Mouse (Mus musculus): ENCODE results near the gene Supt6. TPM values are rescaled to one million over a fixed set of nuclear protein-coding genes. Genes with fewer than 3 reads are reported as not detected.
A peak's percentile ranks its signal among the peaks of the same experiment; 100 is the strongest.
"Not testable (repeated sequence)": the region's sequence is repeated elsewhere in the genome, so short reads cannot be mapped to it uniquely, and the experiment has no call there.

The Supt6 gene
- 29.9 and 30.1 TPM in 2 replicates for polyA plus RNA-seq (2015; fragmentation: Nextera tagmentation; extraction: Ambion mirVana)

GRCm38 (mm10) chr11:78245627-78246317, at the start of gene Supt6, which contains the start of gene Sdf2:
TSS of gene Supt6 (minus strand) at chr11:78245987.
TSS of gene Sdf2 (plus strand) at chr11:78245746.
- WGBS = under 1% methylated on average over 50 of the region's 50 CpGs
- no peaks in the 10 kb centered on the region for H3K9me3 ChIP-seq
- H3K4me3 ChIP-seq = peak within 1 kb of the TSS; percentile 71
- H3K36me3 ChIP-seq = peaks cover 13% of the 10 kb centered on the region
- peaks cover 64% of the 10 kb centered on the region for H3K4me1 ChIP-seq (replicated peaks)
- H3K27me3 ChIP-seq = no peaks in the 10 kb centered on the region
- ATAC-seq (ENCODE audit: low FRiP score) = peak; percentile 96
- H3K27ac ChIP-seq = peak within 1 kb of the TSS; percentile 96
- peak within 1 kb of the TSS; percentile 94 for H3K9ac ChIP-seq
- H3K4me2 ChIP-seq = peak within 1 kb of the TSS; percentile 91

- ATAC-seq (ENCODE audit: low FRiP score) = no peak
- Histone ChIP-seq H3K4me3 (no peak overlapping the region), H3K4me1 (replicated peaks) (no peaks in the 10 kb centered on the region), H3K9ac (no peak overlapping the region), H3K27ac (no peak overlapping the region), H3K9me3 (no peaks in the 10 kb centered on the region), H3K36me3 (peaks cover 49% of the 10 kb centered on the region), H3K4me2 (no peak overlapping the region), H3K27me3 (no peaks in the 10 kb centered on the region)
- 97% methylated on average over 6 of the region's 6 CpGs for WGBS
Measured at GRCm38 (mm10) chr11:78294585-78294984, 48.8 kb upstream of the Supt6 start.

GRCm38 (mm10) chr11:78290654-78291053, 44.9 kb upstream of the Supt6 start, which contains the start of gene BC030499:
TSS of gene BC030499 (plus strand) at chr11:78290841.
- no peaks in the 10 kb centered on the region for H3K27me3 ChIP-seq
- no peak for ATAC-seq (ENCODE audit: low FRiP score)
- peaks cover 81% of the 10 kb centered on the region for H3K36me3 ChIP-seq
- 93% methylated on average over 4 of the region's 4 CpGs for WGBS
- H3K4me3 ChIP-seq = no peak within 1 kb of the TSS
- no peak within 1 kb of the TSS for H3K9ac ChIP-seq
- no peaks in the 10 kb centered on the region for H3K9me3 ChIP-seq
- H3K27ac ChIP-seq = no peak within 1 kb of the TSS
- H3K4me1 ChIP-seq (replicated peaks) = no peaks in the 10 kb centered on the region
- no peak within 1 kb of the TSS for H3K4me2 ChIP-seq

- Histone ChIP-seq H3K9ac (no peak overlapping the region), H3K27ac (no peak overlapping the region), H3K4me1 (replicated peaks) (no peaks in the 10 kb centered on the region), H3K36me3 (peaks cover 88% of the 10 kb centered on the region), H3K4me3 (no peak overlapping the region), H3K4me2 (no peak overlapping the region), H3K27me3 (no peaks in the 10 kb centered on the region), H3K9me3 (no peaks in the 10 kb centered on the region)
- WGBS = 93% methylated on average over 7 of the region's 7 CpGs
- ATAC-seq (ENCODE audit: low FRiP score) = no peak
Measured at GRCm38 (mm10) chr11:78289146-78289763, 43.5 kb upstream of the Supt6 start.

- no peak for ATAC-seq (ENCODE audit: low FRiP score)
- no peaks in the 10 kb centered on the region for H3K27me3 ChIP-seq
- no peak overlapping the region for H3K27ac ChIP-seq
- WGBS = 89% methylated on average over 4 of the region's 4 CpGs
- no peak overlapping the region for H3K4me3 ChIP-seq
- H3K9ac ChIP-seq = no peak overlapping the region
- H3K36me3 ChIP-seq = peaks cover 98% of the 10 kb centered on the region
- no peak overlapping the region for H3K4me2 ChIP-seq
- H3K4me1 ChIP-seq (replicated peaks) = no peaks in the 10 kb centered on the region
- no peaks in the 10 kb centered on the region for H3K9me3 ChIP-seq
Measured at GRCm38 (mm10) chr11:78279586-78279985, 33.8 kb upstream of the Supt6 start.

GRCm38 (mm10) chr11:78278853-78279252, 33.1 kb upstream of the Supt6 start:
- no peak overlapping the region for H3K4me3 ChIP-seq
- no peak overlapping the region for H3K4me2 ChIP-seq
- no peak overlapping the region for H3K9ac ChIP-seq
- H3K4me1 ChIP-seq (replicated peaks) = no peaks in the 10 kb centered on the region
- no peak overlapping the region for H3K27ac ChIP-seq
- H3K27me3 ChIP-seq = no peaks in the 10 kb centered on the region
- no peak for ATAC-seq (ENCODE audit: low FRiP score)
- 91% methylated on average over 7 of the region's 7 CpGs for WGBS
- no peaks in the 10 kb centered on the region for H3K9me3 ChIP-seq
- H3K36me3 ChIP-seq = peaks cover 98% of the 10 kb centered on the region

GRCm38 (mm10) chr11:78276169-78276568, 30.4 kb upstream of the Supt6 start:
- H3K9me3 ChIP-seq; H3K9ac ChIP-seq; H3K4me3 ChIP-seq; ATAC-seq (ENCODE audit: low FRiP score); H3K27ac ChIP-seq; H3K4me2 ChIP-seq; H3K4me1 ChIP-seq (replicated peaks); H3K27me3 ChIP-seq: not testable (repeated sequence)
- 92% methylated on average over 4 of the region's 4 CpGs for WGBS
- peaks cover 98% of the 10 kb centered on the region for H3K36me3 ChIP-seq

GRCm38 (mm10) chr11:78275596-78275995, 29.8 kb upstream of the Supt6 start:
- no peak overlapping the region for H3K4me2 ChIP-seq
- peaks cover 4% of the 10 kb centered on the region for H3K4me1 ChIP-seq (replicated peaks)
- no peak overlapping the region for H3K9ac ChIP-seq
- no peak for ATAC-seq (ENCODE audit: low FRiP score)
- H3K9me3 ChIP-seq = no peaks in the 10 kb centered on the region
- no peak overlapping the region for H3K27ac ChIP-seq
- H3K4me3 ChIP-seq = no peak overlapping the region
- peaks cover 96% of the 10 kb centered on the region for H3K36me3 ChIP-seq
- WGBS = 100% methylated on average over 1 of the region's 1 CpGs
- H3K27me3 ChIP-seq = no peaks in the 10 kb centered on the region

- H3K4me3 ChIP-seq = no peak overlapping the region
- H3K36me3 ChIP-seq = peaks cover 94% of the 10 kb centered on the region
- H3K27me3 ChIP-seq = no peaks in the 10 kb centered on the region
- H3K27ac ChIP-seq = no peak overlapping the region
- H3K4me2 ChIP-seq = no peak overlapping the region
- 90% methylated on average over 13 of the region's 13 CpGs for whole genome bisulfite sequencing
- no peaks in the 10 kb centered on the region for H3K9me3 ChIP-seq
- ATAC-seq (ENCODE audit: low FRiP score) = no peak
- no peak overlapping the region for H3K9ac ChIP-seq
- peaks cover 4% of the 10 kb centered on the region for H3K4me1 ChIP-seq (replicated peaks)
Measured at GRCm38 (mm10) chr11:78271986-78272385, 26.2 kb upstream of the Supt6 start.

- H3K36me3 ChIP-seq = peaks cover 69% of the 10 kb centered on the region
- H3K9ac ChIP-seq = no peak overlapping the region
- no peak overlapping the region for H3K27ac ChIP-seq
- no peak for ATAC-seq (ENCODE audit: low FRiP score)
- no peak overlapping the region for H3K4me3 ChIP-seq
- peaks cover 12% of the 10 kb centered on the region for H3K4me1 ChIP-seq (replicated peaks)
- 96% methylated on average over 6 of the region's 6 CpGs for WGBS
- no peak overlapping the region for H3K4me2 ChIP-seq
- no peaks in the 10 kb centered on the region for H3K27me3 ChIP-seq
- no peaks in the 10 kb centered on the region for H3K9me3 ChIP-seq
Measured at GRCm38 (mm10) chr11:78265571-78265970, 19.8 kb upstream of the Supt6 start.

- Histone ChIP-seq H3K4me1 (replicated peaks) (peaks cover 12% of the 10 kb centered on the region), H3K9ac (peak overlapping the region; percentile 87), H3K4me3 (peak overlapping the region; percentile 81), H3K4me2 (peak overlapping the region; percentile 69), H3K9me3 (no peaks in the 10 kb centered on the region), H3K27ac (peak overlapping the region; percentile 23; the same call in 1 of the 2 replicates), H3K27me3 (peaks cover 10% of the 10 kb centered on the region), H3K36me3 (peaks cover 41% of the 10 kb centered on the region)
- 4% methylated on average over 8 of the region's 8 CpGs for WGBS
- ATAC-seq (ENCODE audit: low FRiP score) = no peak
Measured at GRCm38 (mm10) chr11:78262550-78262949, 16.8 kb upstream of the Supt6 start.

- WGBS = under 1% methylated on average over 93 of the region's 115 CpGs
- peaks cover 33% of the 10 kb centered on the region for H3K36me3 ChIP-seq
- H3K27ac ChIP-seq = peak within 1 kb of the TSS; percentile 88
- H3K4me3 ChIP-seq = peak within 1 kb of the TSS; percentile 81
- H3K9ac ChIP-seq = peak within 1 kb of the TSS; percentile 87
- H3K9me3 ChIP-seq = no peaks in the 10 kb centered on the region
- ATAC-seq (ENCODE audit: low FRiP score) = peak; percentile 97
- peak within 1 kb of the TSS; percentile 69 for H3K4me2 ChIP-seq
- peaks cover 10% of the 10 kb centered on the region for H3K27me3 ChIP-seq
- peaks cover 12% of the 10 kb centered on the region for H3K4me1 ChIP-seq (replicated peaks)
Measured at GRCm38 (mm10) chr11:78261380-78262352, 15.9 kb upstream of the Supt6 start, which contains the start of gene 2610507B11Rik. TSS of gene 2610507B11Rik (plus strand) at chr11:78261752.

Data from hindbrain, embryonic 13.5 days (tissue).